Mouse (Mus musculus) left cerebral cortex, adult 9 months (tissue): ENCODE measurements around the gene Rasgef1a.

Experiments used
- DNase-seq, 2 experiments: peaks; one replicate each; pipeline ENCODE4 v3.0.0; 2022; ENCODE audit warnings: low spot score in 2 of 2

Rasgef1a gene

DNA sequence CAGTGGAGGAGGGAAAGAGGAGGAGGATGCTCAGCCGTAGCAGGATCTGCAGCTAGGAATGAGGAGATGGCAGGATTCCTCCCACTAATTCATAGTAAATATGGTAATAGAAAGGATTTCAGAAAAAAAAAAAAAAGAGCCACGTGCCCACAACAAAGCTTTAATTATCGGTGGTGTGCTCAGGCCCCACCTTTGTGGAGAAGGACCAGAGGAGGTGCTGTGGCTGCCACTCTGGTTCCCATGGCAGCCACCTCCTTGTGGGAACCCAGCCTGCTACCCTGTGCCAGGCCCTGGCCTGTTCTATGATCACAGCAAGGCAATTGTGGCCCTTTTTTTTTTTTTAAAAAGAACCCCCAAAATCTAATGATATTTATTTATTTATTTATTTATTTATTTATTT lies 60.2 kb downstream of the Rasgef1a start:
- no peak for DNase-seq

DNA sequence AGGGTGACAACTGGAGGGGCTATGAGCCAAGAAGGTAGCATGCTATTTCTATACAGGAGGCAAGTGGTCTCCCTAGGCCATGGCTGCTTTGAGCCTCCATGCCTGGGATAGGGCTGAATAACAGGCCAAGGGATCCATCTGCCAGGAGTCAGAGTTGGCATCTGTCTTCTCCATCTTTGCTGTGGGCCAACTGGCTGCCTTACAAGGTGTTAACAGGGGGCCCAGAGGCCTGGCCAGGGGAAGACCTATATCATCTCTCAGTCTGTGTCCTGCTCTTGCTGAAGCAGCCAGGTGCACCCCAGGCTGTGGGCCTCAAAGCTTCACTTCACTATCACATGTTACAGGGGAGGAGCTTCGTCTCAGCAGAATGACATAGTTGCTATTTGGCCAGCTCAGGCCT lies 60.9 kb downstream of the Rasgef1a start:
- no peak for DNase-seq

DNA sequence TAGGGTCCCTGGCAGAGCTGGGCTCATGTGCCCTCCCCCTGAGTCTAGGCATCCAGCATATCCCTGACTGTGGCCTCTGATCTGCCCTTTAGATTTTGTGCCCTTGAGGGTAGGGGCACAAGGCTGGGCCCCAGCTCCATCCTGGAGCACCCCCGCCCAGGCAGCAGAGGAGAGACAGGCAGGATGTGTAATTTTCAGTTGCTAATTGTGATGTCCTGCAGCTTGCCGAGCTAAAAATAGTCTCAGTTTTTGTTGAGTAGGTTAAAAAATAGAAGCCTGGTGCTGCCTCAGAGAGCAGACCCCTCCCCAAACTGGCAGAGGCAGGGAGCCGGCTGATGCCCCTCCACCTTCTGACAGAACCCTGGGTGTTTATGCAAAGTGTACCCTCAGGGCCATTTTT lies 62.9 kb downstream of the Rasgef1a start:
- DNase-seq, result no peak

DNA sequence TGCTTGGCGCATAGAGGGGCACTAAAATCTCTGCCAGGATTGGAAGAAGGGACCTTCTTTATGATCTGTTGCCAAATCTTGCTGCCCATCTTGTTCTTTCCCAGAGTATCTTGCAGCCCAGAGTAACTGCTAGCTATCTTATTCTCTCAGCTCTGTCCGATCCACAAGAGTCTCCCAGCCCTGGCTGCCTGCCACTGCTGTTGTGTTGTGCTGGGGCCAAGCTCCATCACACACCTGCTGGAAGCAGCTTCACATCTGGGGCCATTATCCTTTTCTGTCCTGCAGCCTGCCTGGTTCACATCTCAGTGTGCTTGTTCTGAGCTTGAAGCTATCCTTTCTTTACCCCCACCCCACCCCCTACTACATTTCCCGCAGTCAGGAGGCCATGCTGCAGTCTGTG lies 65.0 kb downstream of the Rasgef1a start:
- no peak for DNase-seq

DNA sequence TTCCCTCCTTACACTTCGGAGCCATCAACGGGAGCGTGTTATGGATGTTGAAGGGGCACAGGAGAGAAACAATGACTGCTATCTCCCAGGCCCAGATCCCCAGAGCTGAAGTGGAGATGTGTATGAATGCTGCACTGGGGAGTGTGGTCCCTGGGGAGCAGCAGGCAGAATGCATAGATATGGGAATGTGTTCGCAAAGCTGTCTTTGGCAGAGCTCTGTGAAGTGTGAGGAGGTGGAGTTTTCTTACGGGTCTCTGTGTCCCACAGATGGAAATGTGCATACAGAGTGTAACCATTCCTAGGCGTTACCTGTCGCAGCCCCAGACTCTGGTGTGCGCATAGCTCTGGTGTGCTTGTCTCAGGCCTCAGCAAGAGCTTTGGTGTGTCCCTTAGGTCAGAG lies 65.5 kb downstream of the Rasgef1a start:
- no peak for DNase-seq

DNA sequence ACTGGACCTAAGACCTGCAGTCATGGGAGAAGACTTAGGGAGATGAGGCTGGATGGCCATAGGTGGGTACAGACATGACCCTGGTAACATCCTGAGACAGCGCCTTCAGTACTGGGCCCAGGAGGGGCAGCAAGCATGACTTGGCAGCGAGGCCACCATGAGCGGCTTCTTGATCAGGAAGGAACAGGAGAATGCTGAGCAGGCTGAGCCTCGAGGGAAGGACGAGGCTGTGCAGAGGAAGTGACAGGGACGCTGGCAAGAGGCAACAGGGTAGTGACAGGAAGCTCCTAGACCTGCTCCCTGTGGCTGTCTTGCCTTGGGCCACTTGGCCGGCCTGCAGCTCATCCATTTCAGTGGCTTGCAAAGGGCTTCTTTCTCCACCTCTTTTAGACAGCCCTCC lies 66.2 kb downstream of the Rasgef1a start:
- DNase-seq, result no peak

DNA sequence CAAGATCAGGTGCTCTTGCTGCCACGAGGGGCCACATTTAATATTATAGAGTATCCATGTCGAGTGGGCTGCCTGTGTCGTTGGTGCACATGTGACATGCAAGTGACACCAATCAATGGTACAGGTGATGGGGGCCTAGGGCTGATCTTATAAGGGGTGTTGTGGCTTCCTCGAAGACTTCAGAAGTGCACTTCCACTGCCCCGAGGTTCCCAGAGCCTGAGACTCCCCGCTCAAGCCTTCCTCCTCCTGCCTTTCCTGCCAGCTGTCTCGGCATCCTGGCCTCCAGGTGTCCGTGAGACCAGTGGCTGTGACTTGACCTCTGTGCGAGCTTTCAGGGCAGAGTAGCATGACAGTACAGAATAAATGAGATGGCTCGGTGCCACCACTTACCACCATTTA lies 67.5 kb downstream of the Rasgef1a start:
- no peak for DNase-seq

DNA sequence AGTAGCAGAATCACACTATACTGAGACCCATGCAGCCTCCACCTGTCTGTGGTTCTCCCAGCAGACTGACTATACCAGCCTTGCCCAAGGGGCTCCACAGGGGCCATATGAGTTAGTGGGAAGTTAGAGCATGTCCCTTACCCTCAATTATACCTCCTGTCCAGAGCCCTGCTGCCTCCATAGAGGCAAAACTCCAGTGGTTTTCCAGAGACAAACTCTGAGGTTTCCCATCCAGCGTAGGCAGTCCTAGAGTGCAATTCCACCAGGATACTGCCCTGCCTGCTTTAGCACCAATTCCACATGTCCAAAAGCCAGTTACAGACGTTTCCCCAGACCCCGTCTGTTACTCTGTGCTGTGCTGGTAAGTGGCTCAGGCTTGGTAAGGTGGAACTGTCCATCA lies 68.1 kb downstream of the Rasgef1a start:
- DNase-seq, result no peak

DNA sequence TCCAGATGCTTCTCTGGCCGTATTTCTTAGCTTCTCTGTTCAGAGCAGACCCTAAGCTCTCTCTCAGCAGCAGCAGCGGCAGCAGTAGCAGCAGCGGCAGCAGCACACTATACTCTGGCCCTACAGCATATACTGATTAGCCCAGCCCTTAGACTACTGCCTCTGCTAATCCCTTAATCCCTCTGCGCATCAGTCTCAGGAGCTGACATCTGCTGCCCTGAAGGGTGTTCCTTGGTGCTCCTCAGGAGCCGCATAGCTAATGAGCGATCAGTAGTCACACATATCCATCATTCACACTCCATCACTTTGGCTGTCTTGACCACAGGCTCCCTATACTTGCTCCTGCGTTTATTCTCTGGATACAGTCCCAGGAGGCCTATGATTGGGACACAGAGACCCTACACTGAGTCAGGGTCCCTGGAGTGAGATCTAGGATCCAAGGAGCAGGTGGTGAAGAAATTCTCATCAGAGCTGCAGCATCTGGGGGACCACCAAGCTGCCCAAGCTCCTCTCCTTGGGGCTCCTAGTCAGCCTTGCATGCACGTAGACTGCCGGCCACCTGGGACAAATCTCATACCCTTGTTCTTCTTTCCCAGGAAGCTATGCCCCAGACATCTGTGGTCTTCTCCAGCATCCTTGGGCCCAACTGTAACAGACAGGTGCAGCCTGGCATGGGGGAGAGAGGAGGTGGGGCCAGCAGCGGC lies 68.7 kb downstream of the Rasgef1a start:
- DNase-seq, result no peak

DNA sequence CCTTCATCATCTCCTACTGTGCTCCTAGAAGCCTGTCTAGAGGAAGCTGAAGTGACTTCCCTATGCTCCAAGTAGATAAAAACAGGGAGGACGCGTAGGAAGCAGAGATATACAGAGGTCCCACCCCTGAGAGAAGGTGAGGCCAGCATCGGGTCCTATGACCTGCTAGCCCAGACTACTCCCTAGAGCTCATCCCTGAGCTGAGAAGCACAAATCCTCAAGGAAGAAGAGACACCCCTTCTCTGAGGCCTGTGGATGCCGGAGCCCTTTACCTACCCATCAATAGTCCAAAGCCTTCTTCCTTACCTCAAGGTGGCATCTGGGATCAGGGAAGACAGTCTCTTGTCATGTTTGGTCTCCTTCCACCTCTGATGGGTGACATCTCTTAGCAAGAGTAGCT lies 69.5 kb downstream of the Rasgef1a start:
- no peak for DNase-seq

DNA sequence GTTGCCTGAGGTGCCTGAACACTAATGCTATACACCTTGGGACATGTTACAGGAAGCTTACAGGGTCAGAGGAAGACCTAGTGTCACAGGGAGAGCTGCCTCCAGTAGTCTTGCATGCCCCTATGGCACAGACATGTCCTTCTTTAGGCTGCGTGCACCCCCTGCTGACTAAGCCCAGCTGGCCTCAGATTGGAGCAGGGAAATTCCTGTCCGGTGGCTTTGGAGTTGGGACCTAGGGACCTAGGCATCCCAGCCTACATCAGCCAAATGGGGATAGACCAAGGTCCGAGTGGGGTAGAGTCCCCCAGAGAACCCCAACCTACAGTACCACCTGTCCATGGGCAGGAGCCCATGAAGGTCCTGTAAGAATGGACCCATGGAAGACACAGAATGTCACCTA lies 71.1 kb downstream of the Rasgef1a start:
- no peak for DNase-seq

DNA sequence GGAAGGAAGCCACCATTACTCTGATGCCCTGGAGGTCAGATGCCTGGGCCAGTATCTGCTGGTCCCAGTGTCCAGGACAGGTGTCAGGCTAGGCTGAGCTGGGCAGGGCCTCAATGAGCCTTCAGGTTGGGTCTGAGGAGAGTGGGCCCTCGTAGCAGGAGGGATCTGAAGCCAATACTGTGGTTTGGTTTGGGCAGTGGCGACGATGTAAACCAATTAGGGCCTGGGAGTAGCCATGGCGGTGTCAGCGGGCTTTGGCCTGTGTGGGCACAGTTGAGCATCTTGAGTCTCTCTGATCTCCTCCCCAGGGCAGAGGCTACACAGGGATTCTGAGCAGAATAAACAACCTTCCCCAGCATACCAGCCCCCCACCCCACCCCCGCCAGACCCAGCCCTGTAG lies 72.4 kb downstream of the Rasgef1a start:
- DNase-seq, result no peak

DNA sequence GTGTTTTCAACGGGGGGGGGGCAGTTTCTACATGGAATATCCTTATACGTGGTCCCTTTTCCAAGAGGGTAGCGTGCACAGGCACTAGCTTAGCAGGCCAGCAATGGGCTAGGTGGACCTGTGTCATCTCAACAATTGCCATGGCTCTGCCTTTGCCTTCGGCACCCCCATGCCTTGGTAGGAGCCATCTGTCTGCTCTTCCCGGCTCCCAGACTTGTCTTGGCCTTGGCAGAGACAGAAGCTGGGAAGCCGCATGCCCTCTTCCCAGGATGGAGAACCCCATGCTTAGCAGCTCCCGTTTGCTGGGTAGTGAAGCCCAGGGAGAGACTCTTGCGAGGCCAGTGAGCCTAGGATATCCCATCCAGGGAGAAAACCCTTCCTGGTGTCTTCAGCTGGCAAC lies 73.4 kb downstream of the Rasgef1a start:
- DNase-seq, result no peak

DNA sequence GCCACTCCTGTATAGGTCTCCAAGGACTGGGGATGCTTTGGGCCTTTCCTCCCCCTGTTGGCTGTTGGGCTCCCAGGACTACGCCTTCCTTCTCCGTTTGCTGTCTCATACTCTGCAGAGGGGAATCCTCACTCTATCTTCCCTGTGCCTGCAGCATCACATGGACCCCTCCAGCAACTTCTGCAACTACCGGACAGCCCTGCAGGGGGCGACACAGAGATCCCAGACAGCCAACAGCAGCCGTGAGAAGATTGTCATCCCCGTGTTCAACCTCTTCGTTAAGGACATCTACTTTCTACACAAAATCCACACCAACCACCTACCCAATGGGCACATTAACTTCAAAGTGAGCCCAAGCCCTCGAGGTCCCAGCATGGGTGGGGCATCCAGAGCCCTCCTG lies 76.7 kb downstream of the Rasgef1a start:
- no peak for DNase-seq

DNA sequence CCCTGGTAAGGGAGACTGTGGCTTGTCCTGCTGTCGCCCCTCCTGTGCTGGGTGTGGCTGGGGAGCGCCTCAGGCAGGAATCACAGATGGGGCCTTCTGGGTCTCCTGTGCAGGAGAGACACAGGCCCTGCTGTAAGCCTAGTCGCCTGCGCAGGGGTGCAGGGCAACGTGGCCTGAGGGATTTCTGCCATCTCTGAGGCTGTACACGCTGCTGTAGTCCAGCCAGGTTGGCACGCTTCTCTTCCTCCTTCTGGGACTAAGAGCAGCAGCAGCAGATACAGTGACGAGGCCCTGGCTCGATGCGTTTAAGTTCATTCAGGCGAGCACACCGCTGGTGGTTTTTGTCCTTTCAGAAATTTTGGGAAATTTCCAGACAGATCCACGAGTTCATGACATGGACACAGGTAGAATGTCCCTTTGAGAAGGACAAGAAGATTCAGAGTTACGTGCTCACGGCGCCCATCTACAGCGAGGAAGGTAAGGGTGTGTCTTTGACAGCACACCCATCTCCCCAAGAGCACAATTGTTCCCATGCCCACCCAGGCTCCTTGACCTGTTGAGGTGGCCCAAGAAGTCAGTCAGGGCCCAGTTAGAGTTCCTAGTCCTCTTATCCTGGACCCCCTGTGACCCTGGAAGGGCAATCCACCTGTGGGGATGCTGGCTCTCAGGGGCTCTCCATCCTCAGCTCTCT lies 77.7 kb downstream of the Rasgef1a start:
- DNase-seq, result no peak

DNA sequence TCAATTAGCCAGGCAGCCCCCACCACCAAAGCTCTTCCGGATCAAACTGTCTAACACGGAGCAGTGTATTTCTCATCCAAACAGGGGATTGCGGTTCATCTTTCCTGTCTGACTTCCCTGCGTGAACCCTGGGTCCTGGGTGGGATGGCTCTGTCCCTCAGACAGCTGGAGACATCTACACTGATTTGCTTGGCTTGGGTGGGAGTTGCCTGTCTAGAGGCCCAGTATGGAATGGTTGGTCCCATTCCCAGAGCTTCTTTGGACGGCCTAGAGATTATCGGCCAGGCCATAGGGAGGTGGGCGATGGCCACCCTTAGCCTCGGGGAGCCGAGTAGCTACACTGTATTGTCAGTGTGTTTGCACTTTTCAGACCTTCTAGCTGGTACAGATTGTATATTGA lies 79.6 kb downstream of the Rasgef1a start:
- DNase-seq, result no peak

DNA sequence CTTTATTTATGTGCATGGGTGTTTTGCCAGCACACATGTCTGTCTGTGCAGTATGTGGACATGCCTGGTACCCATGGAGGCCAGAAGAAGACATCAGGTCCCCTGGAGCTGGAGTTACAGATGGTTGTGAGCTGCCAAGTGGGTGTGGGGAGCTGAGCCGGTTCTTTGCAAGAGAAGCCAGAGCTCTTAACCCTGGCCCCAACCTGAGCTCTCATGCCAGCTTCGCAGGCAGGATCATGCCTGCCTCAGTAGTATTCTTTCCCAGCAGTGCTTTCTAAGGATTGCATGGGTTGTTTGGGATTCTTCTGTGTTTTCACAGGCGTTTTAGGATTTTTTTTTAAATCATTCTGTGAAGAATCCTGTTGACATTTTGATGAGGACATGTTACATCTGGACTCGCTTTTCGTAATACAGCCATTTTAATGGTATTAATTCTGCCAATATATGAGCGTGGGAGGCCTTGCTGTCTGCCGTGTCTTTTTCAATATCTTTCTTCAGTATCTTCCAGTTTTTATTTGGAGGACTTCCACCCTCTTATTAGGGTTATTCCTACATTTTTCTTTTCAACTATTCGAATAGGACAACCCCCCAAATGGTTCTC lies 86.6 kb downstream of the Rasgef1a start:
- DNase-seq, result no peak

DNA sequence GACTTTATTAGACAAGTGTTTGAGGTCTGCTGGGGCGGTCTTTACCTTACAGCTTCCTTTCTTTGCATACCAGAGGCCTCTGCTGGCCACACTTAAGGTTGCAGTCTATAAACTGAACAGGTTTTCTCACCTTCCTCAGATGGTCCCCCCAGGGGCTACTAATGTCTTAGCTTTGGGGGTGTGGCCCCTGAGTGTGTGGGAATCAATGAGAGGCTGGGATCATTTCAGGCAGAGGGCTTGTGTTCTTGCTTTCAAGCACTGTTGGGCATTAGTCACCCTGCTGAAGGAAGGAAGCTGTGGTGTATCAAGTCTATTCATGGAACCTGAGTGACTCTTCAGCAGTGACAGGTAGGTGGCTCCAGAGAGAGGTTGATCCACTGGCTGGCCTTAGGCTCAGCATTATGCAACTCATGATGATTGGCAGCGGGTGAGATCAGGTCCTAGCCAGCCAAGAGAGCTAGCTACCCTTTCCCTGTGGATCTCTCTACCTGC lies 88.1 kb downstream of the Rasgef1a start:
- no peak for DNase-seq

DNA sequence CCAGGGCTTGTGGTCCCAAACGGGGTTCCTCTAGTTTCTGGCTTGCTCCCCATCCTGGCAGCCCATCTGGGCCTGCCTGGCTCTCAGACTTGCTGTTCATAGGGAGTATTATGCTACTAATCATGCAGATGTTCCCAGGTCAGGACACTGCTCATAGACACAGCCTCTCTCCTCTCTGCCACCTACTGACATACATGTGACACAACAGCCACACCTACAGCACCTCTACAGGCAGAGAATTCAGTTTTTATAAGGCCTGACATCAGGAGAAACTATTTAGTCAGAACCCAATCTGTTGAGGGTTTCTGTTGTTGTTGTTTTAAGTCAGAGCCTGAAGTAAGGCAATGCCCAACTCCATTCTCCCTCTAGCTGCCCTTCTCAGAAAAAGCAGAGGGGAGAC lies 100.6 kb downstream of the Rasgef1a start:
- no peak for DNase-seq

DNA sequence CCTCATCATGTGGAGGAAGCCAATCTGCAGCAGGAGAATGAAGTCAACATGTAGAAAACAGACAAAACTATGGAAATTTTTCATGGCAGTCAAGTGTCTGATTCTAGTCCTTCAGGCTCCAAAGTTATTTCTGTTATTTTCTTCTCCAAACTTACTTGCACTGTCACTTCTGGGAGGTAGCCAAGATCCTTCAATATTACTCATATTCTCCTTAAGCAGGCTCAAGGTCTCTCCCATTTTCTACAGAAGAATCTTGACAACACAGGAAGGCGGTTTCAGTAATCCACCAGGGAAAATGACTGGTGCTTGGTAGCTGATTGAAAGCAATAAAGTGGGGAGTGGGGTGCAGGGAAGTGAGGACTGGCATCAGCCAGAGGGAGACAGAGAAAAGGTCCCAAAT lies 111.5 kb downstream of the Rasgef1a start:
- DNase-seq, result no peak

DNA sequence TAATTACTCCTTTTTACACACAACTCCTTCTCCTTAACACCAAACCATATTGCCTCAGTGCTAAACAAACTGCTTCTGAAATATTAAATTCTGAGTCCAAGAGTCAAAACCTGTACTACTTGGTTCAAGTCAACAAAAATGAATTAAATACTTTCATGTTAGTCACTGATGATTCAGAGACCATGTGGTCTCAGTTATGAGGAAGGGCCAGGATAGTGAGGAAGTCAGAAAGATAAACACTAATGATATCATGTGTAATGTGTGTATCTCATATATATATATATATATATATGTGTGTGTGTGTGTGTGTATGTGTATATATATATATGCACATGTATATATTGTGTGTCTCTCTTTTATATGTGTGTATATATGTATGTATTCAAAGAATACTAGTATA lies 115.3 kb downstream of the Rasgef1a start:
- DNase-seq, result no peak

DNA sequence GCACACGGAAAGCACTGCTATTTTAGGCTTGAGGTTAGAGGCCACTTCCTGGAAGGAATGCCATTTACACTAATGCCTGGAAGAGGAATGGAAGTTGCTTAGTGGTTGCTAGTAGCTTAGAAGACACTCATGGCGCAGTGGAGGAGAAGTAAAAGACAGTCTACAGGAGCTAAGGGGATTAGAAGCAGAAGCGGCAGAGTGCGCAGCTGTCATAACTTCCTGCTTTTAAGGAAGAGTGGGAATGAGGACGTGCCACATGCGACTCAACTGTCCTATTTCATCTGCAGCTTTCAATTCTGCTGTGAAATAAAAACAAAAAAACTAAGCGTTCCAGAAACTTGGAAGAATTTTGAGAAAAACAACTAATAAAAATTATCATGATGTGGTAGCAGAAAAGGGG lies 116.0 kb downstream of the Rasgef1a start:
- DNase-seq, result no peak

DNA sequence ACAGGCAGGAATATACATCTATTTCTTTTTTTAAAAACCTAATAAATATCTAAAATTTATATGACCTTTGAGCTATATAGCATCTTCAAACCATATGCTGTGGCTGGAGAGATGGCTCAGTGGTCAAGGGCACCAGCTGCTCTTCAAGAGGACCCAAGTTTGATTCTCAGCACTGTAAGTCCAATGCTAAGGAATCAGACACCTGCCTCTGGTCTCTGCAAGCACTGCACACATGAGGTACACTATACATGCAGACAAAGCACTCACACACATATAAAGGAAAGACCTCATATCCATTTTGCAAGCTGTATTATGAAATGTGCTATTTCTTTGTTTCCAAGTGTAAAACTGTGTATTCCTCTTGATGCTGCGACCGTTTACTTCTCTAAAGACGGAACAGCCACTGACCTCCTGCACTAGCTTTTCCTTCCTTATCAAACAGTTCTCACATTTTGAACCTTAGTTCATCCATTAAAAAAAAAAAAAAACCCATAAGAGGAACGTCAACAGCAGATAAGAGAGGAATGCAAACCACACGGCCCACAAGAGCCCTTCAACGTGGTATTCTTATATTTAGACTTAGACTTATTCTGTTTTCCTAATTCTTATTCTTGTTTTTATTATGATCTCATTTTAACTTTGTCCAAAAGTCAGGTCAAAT lies 116.7 kb downstream of the Rasgef1a start:
- DNase-seq, result no peak
